Mouse (Mus musculus) ES-Bruce4 (cell line): ENCODE measurements around the gene Nmur1.

Experiments used
- CTCF ChIP-seq: IDR thresholded peaks from one replicate; pipeline ENCODE4 v1.8.1; 2011; ENCODE audit warnings: low read depth, low read length
- POLR2A ChIP-seq: IDR thresholded peaks from one replicate; pipeline ENCODE4 v1.8.1; 2011; ENCODE audit warnings: low read length; ENCODE audit not compliant: insufficient read depth

- TF ChIP-seq POLR2A (no peak), CTCF (no peak)
Observed at GRCm38 (mm10) chr1:86426128-86426527, at the start of gene Nmur1, which contains the start of gene Tex44.
